Mouse (Mus musculus): Measurements from ENCODE around the gene Cabp1. TPM values are rescaled to one million over a fixed set of nuclear protein-coding genes. Genes with fewer than 3 reads are reported as not detected.
A peak's percentile ranks its signal among the peaks of the same experiment; 100 is the strongest.

Cabp1 gene
- total and polyA plus RNA-seq, 3 experiments = 0.27 TPM; not detected in 2

- no peak for ATAC-seq (ENCODE audit: extremely low read depth, insufficient number of reproducible peaks, low FRiP score, poor library complexity, severe bottlenecking)
- Histone ChIP-seq H3K4me1 (ENCODE audit: insufficient read depth, low read depth, low read length) (peaks cover 23% of the 10 kb centered on the region), H3K27me3 (ENCODE audit: insufficient read depth, low read length) (peaks cover 58% of the 10 kb centered on the region)
These were observed 11.3 kb downstream of the Cabp1 start for GRCm38 (mm10) chr5:115182925-115183324.

DNA sequence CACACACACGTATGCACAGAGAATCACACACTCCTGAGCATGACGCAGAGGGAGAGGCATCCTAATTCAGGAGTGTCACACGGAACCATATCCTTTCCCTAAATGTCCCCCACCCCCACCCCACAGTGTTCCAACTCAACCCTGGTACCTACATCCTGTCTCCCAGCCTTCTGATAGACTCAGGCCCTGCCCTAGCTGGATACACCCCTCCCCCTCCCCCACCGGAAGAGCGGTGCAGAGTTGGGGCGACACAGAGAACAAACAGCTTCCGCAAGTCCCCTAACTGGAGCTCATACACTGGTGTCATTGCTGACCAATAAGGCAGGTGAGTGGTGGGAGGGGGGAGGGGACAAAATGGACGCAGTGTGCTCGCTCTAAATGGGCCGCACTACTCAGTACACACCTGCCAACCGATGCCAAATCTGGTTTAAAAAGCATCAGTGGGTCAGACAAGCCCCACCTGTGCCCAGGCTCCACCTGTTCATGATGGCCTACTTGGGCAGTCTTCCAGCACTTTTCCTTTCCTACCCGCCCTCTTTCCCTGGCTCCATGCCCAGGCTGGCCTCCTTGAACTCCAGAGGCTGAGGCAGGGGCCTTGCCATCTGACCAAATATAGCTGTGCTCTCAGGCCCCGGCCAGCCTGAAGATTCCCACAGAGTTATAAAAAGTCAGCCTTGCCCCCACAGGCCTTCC is 12.8 kb downstream of the Cabp1 start:
- Histone ChIP-seq H3K27me3 (ENCODE audit: insufficient read depth, low read length) (peaks cover 63% of the 10 kb centered on the region), H3K4me1 (ENCODE audit: insufficient read depth, low read depth, low read length) (peaks cover 12% of the 10 kb centered on the region), H3K36me3 (replicated peaks) (no peaks in the 10 kb centered on the region), H3K9me3 (replicated peaks) (no peaks in the 10 kb centered on the region), H3K4me3 (ENCODE audit: low read depth, low read length) (no peak overlapping the region)
- DNase-seq (ENCODE audit: low spot score) (no peak), ATAC-seq (ENCODE audit: extremely low read depth, insufficient number of reproducible peaks, low FRiP score, poor library complexity, severe bottlenecking) (no peak)
- no peak for TF ChIP-seq TAL1 (conservative IDR thresholded peaks at IDR 0.05; ENCODE audit: low read depth, low read length)

More at GRCm38 (mm10) chr5:115182925-115183324, 11.3 kb downstream of the Cabp1 start:
- DNase-seq (ENCODE audit: low spot score) = no peak
- H3K36me3 ChIP-seq (replicated peaks) = no peaks in the 10 kb centered on the region
- no peaks in the 10 kb centered on the region for H3K9me3 ChIP-seq (replicated peaks)
- no peak overlapping the region for H3K4me3 ChIP-seq (ENCODE audit: low read depth, low read length)
- TF ChIP-seq POLR2AphosphoS5 (IDR thresholded peaks at IDR 0.05; ENCODE audit: insufficient replicate concordance, low read depth, low read length) (no peak), TAL1 (conservative IDR thresholded peaks at IDR 0.05; ENCODE audit: low read depth, low read length) (no peak), CTCF (IDR thresholded peaks at IDR 0.05; ENCODE audit: low read depth, low read length) (no peak), GATA1 (IDR thresholded peaks at IDR 0.05; ENCODE audit: borderline replicate concordance, low read length) (no peak), GATA2 (IDR thresholded peaks at IDR 0.05; ENCODE audit: borderline replicate concordance, low read depth, low read length) (no peak)

DNA sequence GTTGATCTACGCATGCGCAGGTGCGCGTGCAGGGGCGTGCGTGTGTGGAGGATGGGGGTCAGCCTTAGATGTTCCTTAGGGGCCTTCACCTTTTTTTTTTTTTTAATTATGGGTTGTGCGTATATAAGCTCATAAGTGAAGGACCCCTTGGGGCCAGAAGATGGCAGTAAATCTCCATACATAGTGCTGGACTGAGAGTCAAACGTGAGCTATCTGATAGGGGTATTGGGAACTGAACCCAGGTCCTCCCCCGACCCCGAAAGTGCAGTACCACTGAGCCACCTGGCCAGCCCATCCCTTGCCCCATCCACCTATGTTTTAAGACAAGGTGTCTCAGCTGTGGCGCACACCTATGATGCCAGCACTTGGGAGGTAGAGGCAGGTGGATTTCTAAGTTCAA is 14.6 kb downstream of the Cabp1 start:
- ATAC-seq (ENCODE audit: extremely low read depth, insufficient number of reproducible peaks, low FRiP score, poor library complexity, severe bottlenecking) (no peak), DNase-seq (ENCODE audit: low spot score) (no peak)
- Histone ChIP-seq H3K36me3 (replicated peaks) (no peaks in the 10 kb centered on the region), H3K4me3 (ENCODE audit: low read depth, low read length) (no peak overlapping the region), H3K9me3 (replicated peaks) (no peaks in the 10 kb centered on the region), H3K27me3 (ENCODE audit: insufficient read depth, low read length) (peaks cover 66% of the 10 kb centered on the region), H3K4me1 (ENCODE audit: insufficient read depth, low read depth, low read length) (peaks cover 12% of the 10 kb centered on the region)
- TF ChIP-seq CTCF (IDR thresholded peaks at IDR 0.05; ENCODE audit: low read depth, low read length) = no peak
- no peak for TF ChIP-seq GATA1 (IDR thresholded peaks at IDR 0.05; ENCODE audit: borderline replicate concordance, low read length)
- no peak for TF ChIP-seq GATA2 (IDR thresholded peaks at IDR 0.05; ENCODE audit: borderline replicate concordance, low read depth, low read length)
- TF ChIP-seq POLR2AphosphoS5 (IDR thresholded peaks at IDR 0.05; ENCODE audit: insufficient replicate concordance, low read depth, low read length) = no peak

DNA sequence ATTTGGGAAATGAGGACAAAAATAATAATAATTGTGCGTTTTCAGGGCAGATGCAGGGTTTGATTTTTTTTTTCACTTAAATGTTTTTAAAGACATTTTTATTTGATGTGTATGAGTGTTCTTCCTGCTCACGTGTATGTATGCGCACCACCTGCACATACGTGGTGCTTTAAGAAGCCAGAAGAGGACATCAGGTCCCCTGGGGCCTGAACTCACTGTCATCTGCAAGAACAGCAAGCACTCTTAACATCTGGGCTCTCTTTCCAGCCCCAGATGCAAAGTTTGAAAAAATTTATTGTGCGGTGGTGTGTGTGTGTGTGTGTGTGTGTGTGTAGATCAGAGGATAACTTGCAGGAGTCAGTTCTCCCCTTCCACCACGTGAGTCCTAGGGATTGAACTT is 16.3 kb downstream of the Cabp1 start:
- ATAC-seq (ENCODE audit: extremely low read depth, insufficient number of reproducible peaks, low FRiP score, poor library complexity, severe bottlenecking) = no peak
- no peak for DNase-seq (ENCODE audit: low spot score)
- no peak overlapping the region for H3K4me3 ChIP-seq (ENCODE audit: low read depth, low read length)
- TF ChIP-seq POLR2AphosphoS5 (IDR thresholded peaks at IDR 0.05; ENCODE audit: insufficient replicate concordance, low read depth, low read length) (no peak), CTCF (IDR thresholded peaks at IDR 0.05; ENCODE audit: low read depth, low read length) (no peak), GATA2 (IDR thresholded peaks at IDR 0.05; ENCODE audit: borderline replicate concordance, low read depth, low read length) (no peak), TAL1 (conservative IDR thresholded peaks at IDR 0.05; ENCODE audit: low read depth, low read length) (no peak), GATA1 (IDR thresholded peaks at IDR 0.05; ENCODE audit: borderline replicate concordance, low read length) (no peak)
- H3K27me3 ChIP-seq (ENCODE audit: insufficient read depth, low read length) = peaks cover 59% of the 10 kb centered on the region
- H3K4me1 ChIP-seq (ENCODE audit: insufficient read depth, low read depth, low read length) = 0 out of 2 replicates have a peak, but pooled peaks cover under 1% of the 10 kb centered on the region
- no peaks in the 10 kb centered on the region for H3K36me3 ChIP-seq (replicated peaks)
- H3K9me3 ChIP-seq (replicated peaks) = no peaks in the 10 kb centered on the region

- ATAC-seq (ENCODE audit: extremely low read depth, insufficient number of reproducible peaks, low FRiP score, poor library complexity, severe bottlenecking) = no peak
- Histone ChIP-seq H3K9me3 (replicated peaks) (no peaks in the 10 kb centered on the region), H3K4me1 (ENCODE audit: insufficient read depth, low read depth, low read length) (no peaks in the 10 kb centered on the region), H3K36me3 (replicated peaks) (no peaks in the 10 kb centered on the region), H3K4me3 (ENCODE audit: low read depth, low read length) (no peak overlapping the region), H3K27me3 (ENCODE audit: insufficient read depth, low read length) (peaks cover 51% of the 10 kb centered on the region)
- no peak for TF ChIP-seq GATA2 (IDR thresholded peaks at IDR 0.05; ENCODE audit: borderline replicate concordance, low read depth, low read length)
- TF ChIP-seq TAL1 (conservative IDR thresholded peaks at IDR 0.05; ENCODE audit: low read depth, low read length) = no peak
- TF ChIP-seq CTCF (IDR thresholded peaks at IDR 0.05; ENCODE audit: low read depth, low read length) = 0 out of 2 replicates have a peak, but pooled peaks have one; percentile 21
- no peak for DNase-seq (ENCODE audit: low spot score)
These were observed 19.6 kb downstream of the Cabp1 start for GRCm38 (mm10) chr5:115174554-115174953.

DNA sequence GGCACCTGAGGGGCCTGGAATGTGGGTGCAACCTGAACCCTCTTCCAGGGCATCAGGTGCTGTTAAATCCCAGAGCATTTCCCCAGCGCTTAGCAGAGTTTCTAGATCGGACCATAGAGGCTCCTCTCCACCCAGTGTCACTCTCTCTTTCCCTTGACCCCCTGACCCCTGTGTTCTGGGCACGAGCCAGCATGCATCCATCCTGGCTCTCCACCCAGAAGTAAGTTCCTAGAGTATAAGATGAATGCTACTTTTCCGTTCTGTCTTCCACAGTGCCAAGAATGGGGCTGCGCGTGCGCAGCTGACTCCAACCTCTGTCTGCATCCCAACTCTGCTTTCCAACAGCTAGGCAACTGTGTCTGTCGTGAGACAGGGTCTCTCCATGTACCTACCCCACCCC is 24.0 kb downstream of the Cabp1 start:
- DNase-seq (ENCODE audit: low spot score) (no peak), ATAC-seq (ENCODE audit: extremely low read depth, insufficient number of reproducible peaks, low FRiP score, poor library complexity, severe bottlenecking) (no peak)
- no peak for TF ChIP-seq GATA2 (IDR thresholded peaks at IDR 0.05; ENCODE audit: borderline replicate concordance, low read depth, low read length)
- TF ChIP-seq TAL1 (conservative IDR thresholded peaks at IDR 0.05; ENCODE audit: low read depth, low read length) = no peak
- no peak for TF ChIP-seq POLR2AphosphoS5 (IDR thresholded peaks at IDR 0.05; ENCODE audit: insufficient replicate concordance, low read depth, low read length)
- TF ChIP-seq CTCF (IDR thresholded peaks at IDR 0.05; ENCODE audit: low read depth, low read length) = no peak
- TF ChIP-seq GATA1 (IDR thresholded peaks at IDR 0.05; ENCODE audit: borderline replicate concordance, low read length) = no peak
- H3K9me3 ChIP-seq (replicated peaks) = no peaks in the 10 kb centered on the region
- H3K27me3 ChIP-seq (ENCODE audit: insufficient read depth, low read length) = peaks cover 24% of the 10 kb centered on the region
- H3K36me3 ChIP-seq (replicated peaks) = no peaks in the 10 kb centered on the region
- H3K4me1 ChIP-seq (ENCODE audit: insufficient read depth, low read depth, low read length) = peaks cover 22% of the 10 kb centered on the region
- no peak overlapping the region for H3K4me3 ChIP-seq (ENCODE audit: low read depth, low read length)
